Mouse (Mus musculus) brain, adult 2 months (tissue): ENCODE data around the gene Samt4.
"Not testable (repeated sequence)": the region's sequence is repeated elsewhere in the genome, so short reads cannot be mapped to it uniquely, and the experiment has no call there.

ENCODE experiments used
- DNase-seq: peaks from one replicate; pipeline ENCODE4 v3.0.0; 2011; ENCODE audit warnings: low read depth, low spot score

Samt4 gene

DNA sequence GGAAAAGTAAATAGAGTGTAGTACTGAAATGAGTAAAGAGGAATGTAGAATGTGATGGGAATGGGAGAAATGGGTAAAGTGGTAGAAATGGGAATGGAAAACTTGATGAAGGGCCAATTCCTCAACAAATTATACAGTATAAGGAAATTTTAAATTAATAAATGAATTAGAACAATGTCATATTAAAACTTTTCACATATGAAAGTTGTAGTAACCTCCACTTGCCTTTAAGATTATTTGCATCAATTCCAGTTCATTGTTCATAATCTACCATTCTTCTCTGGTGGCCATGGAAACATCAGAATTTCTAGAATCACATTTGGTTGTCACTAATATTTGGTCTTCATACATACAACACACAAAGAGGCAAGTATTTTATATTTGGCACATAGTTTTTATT, at the start of gene Samt4:
Gene Samt4 (plus strand): TSS at position 301 of the 400 bp plus-strand sequence.
- DNase-seq, result no peak

DNA sequence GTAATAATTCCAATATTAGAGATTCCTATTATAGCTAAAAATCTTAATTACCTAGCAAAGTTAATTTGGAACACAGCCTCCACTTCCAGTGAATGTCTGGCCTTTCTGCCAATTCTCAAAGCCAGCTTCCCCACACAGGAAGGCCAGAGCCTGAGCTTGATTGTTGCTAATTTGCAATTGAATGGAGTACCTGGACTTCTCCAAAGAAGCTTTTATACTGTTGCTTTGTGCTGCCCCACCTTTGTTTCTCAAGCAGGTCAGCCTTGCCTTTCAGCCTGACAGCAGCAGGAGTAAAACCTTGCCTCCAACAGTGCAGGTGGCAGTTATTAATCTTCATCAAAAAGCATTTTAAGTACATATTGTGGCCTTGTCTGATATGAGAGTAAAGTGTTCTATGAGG, 38.1 kb upstream of the Samt4 start:
- DNase-seq, result not testable (repeated sequence)

DNA sequence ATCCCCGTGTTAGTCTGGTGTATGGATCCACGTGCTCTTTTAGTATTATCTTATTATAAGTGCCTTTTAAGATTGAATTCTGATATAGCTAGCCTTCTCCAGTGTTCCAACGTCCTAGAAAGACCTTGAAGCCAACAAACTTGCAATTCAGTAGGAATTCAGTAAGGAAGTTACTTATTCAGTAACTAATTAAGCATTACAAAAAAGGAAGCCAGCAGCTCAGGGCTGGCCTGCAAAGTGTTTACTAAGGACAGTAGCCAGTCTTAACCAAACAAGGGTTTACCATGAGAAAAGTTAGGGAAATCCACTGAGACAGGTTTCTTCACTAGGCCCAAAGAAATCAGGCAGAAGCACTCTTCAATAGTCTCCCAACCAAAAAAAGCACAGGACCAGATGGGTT, 13.4 kb upstream of the Samt4 start:
- not testable (repeated sequence) for DNase-seq
